Mouse (Mus musculus): ENCODE measurements at regions not wholly inside any gene's neighbourhood (a gene's known extent, or its start where the extent isn't known, plus 50 kb on each side); places are given as distances from the start of the nearest gene placed in this dataset.

- DNase-seq (ENCODE audit: low spot score): peak; percentile 6
Observed at GRCm38 (mm10) chr10:66864161-66864862, 231.6 kb upstream of the Jmjd1c start.

GRCm38 (mm10) chr10:66865010-66865582 is 230.8 kb upstream of the Jmjd1c start:
- DNase-seq (ENCODE audit: low spot score): no peak

- DNase-seq (ENCODE audit: low spot score): no peak
Observed at GRCm38 (mm10) chr10:66871133-66871664, 224.7 kb upstream of the Jmjd1c start.

- DNase-seq (ENCODE audit: low spot score): no peak
Observed at GRCm38 (mm10) chr10:66871673-66872072, 224.3 kb upstream of the Jmjd1c start.

GRCm38 (mm10) chr10:66873468-66873867 is 222.5 kb upstream of the Jmjd1c start:
- DNase-seq (ENCODE audit: low spot score): no peak

- DNase-seq (ENCODE audit: low spot score): no peak
Observed at GRCm38 (mm10) chr10:66879071-66879470, 216.9 kb upstream of the Jmjd1c start.

- no peak for DNase-seq (ENCODE audit: low spot score)
Observed at GRCm38 (mm10) chr10:66882825-66883224, 213.1 kb upstream of the Jmjd1c start.

- no peak for DNase-seq (ENCODE audit: low spot score)
Observed at GRCm38 (mm10) chr10:66885575-66885974, 210.3 kb upstream of the Jmjd1c start.

- no peak for DNase-seq (ENCODE audit: low spot score)
Observed at GRCm38 (mm10) chr10:66889786-66890555, 206.0 kb upstream of the Jmjd1c start.

GRCm38 (mm10) chr10:66891811-66892210 is 204.1 kb upstream of the Jmjd1c start:
- no peak for DNase-seq (ENCODE audit: low spot score)

- DNase-seq (ENCODE audit: low spot score): no peak
Observed at GRCm38 (mm10) chr10:66893836-66894235, 202.1 kb upstream of the Jmjd1c start.

- no peak for DNase-seq (ENCODE audit: low spot score)
Observed at GRCm38 (mm10) chr10:66896698-66897622, 199.0 kb upstream of the Jmjd1c start.

- no peak for DNase-seq (ENCODE audit: low spot score)
Observed at GRCm38 (mm10) chr10:66899724-66900123, 196.2 kb upstream of the Jmjd1c start.

- no peak for DNase-seq (ENCODE audit: low spot score)
Observed at GRCm38 (mm10) chr10:66900781-66901180, 195.1 kb upstream of the Jmjd1c start.

- no peak for DNase-seq (ENCODE audit: low spot score)
Observed at GRCm38 (mm10) chr10:66901873-66902272, 194.1 kb upstream of the Jmjd1c start.

GRCm38 (mm10) chr10:66904552-66905367 is 191.2 kb upstream of the Jmjd1c start:
- no peak for DNase-seq (ENCODE audit: low spot score)

GRCm38 (mm10) chr10:66907842-66908241 is 188.1 kb upstream of the Jmjd1c start:
- DNase-seq (ENCODE audit: low spot score): no peak

- DNase-seq (ENCODE audit: low spot score): peak; percentile 51
Observed at GRCm38 (mm10) chr10:66909204-66909889, 186.6 kb upstream of the Jmjd1c start.

- DNase-seq (ENCODE audit: low spot score): no peak
Observed at GRCm38 (mm10) chr10:66909905-66910681, 185.8 kb upstream of the Jmjd1c start.
